In genomic region chr2:3717268-3717667, GRCm38 (mm10) we compare ENCODE assay signal across 13 mouse cellular contexts.
DNase-seq lines count a peak whose midpoint lies in the region; ATAC-seq lines count a peak whose summit lies in the region.
"Had no signal": no experiment of that assay in that cellular context is flagged by ENCODE, and none has a peak within 500 bp of the region (broad histone marks: within the 10 kb centered on the region; RNA-seq: fewer than 3 reads in every experiment).

No protein-coding gene starts in this region.

- no peak for ATAC-seq in midbrain, embryonic 13.5 days
- ATAC-seq in midbrain, embryonic 14.5 days (ENCODE audit: low FRiP score, low TSS enrichment) = no peak
- ATAC-seq in liver, embryonic 12.5 days = no peak

- no peak overlapping the region for H3K9ac ChIP-seq in midbrain, embryonic 13.5 days (replicated peaks)
- no peak overlapping the region for H3K9ac ChIP-seq in midbrain, embryonic 14.5 days (replicated peaks; ENCODE audit: low read length)
- H3K9ac ChIP-seq in liver, embryonic 12.5 days = no peak overlapping the region
- H3K9ac ChIP-seq: lung, embryonic 14.5 days; stomach, embryonic 15.5 days had no signal

- peak; percentile 9 for DNase-seq in cerebellum, adult 9-10 months
- DNase-seq in cerebellum, postnatal 4 days (ENCODE audit: low spot score in 2 of 2) = no peak
- DNase-seq in midbrain, embryonic 14.5 days = no peak
- DNase-seq in retina, postnatal 7 days (ENCODE audit: low read depth, low spot score) = peak; percentile 45
- no peak for DNase-seq in cerebellum, adult 8-10 months
- no peak for DNase-seq in adrenal gland, postnatal 10 days
- DNase-seq: cerebellum, postnatal 14 days; kidney, adult 9 months; lung, embryonic 14.5 days had no signal

- H3K9me3 ChIP-seq in midbrain, embryonic 13.5 days = no peaks in the 10 kb centered on the region
- H3K9me3 ChIP-seq in midbrain, embryonic 14.5 days (ENCODE audit: control insufficient read depth, low read length) = no peaks in the 10 kb centered on the region
- H3K9me3 ChIP-seq in liver, embryonic 12.5 days (replicated peaks) = no peaks in the 10 kb centered on the region
- H3K9me3 ChIP-seq: hindbrain, embryonic 10.5 days; stomach, embryonic 15.5 days had no signal

- H3K27me3 ChIP-seq in midbrain, embryonic 13.5 days = no peaks in the 10 kb centered on the region
- no peaks in the 10 kb centered on the region for H3K27me3 ChIP-seq in midbrain, embryonic 14.5 days (ENCODE audit: control insufficient read depth, insufficient read depth, low read length)
- H3K27me3 ChIP-seq in liver, embryonic 12.5 days (replicated peaks) = no peaks in the 10 kb centered on the region; the same call in 1 of the 2 replicates
- H3K27me3 ChIP-seq: stomach, embryonic 15.5 days had no signal

- H3K27ac ChIP-seq in midbrain, embryonic 13.5 days = no peak overlapping the region
- no peak overlapping the region for H3K27ac ChIP-seq in midbrain, embryonic 14.5 days (replicated peaks; ENCODE audit: low read depth, low read length)
- no peak overlapping the region for H3K27ac ChIP-seq in liver, embryonic 12.5 days
- H3K27ac ChIP-seq: hindbrain, embryonic 10.5 days; stomach, embryonic 15.5 days had no signal

- no peak overlapping the region for H3K4me3 ChIP-seq in midbrain, embryonic 13.5 days (replicated peaks)
- H3K4me3 ChIP-seq in midbrain, embryonic 14.5 days (replicated peaks; ENCODE audit: low read depth, low read length) = no peak overlapping the region
- H3K4me3 ChIP-seq in liver, embryonic 12.5 days = no peak overlapping the region
- H3K4me3 ChIP-seq: hindbrain, embryonic 10.5 days; stomach, embryonic 15.5 days had no signal

- H3K36me3 ChIP-seq in midbrain, embryonic 13.5 days = no peaks in the 10 kb centered on the region
- H3K36me3 ChIP-seq in midbrain, embryonic 14.5 days (ENCODE audit: control insufficient read depth, insufficient read depth, low read length) = no peaks in the 10 kb centered on the region
- H3K36me3 ChIP-seq in liver, embryonic 12.5 days = no peaks in the 10 kb centered on the region
- H3K36me3 ChIP-seq: hindbrain, embryonic 10.5 days; stomach, embryonic 15.5 days had no signal

- H3K4me2 ChIP-seq in midbrain, embryonic 13.5 days (replicated peaks) = peak overlapping the region; percentile 2; the same call in 1 of the 2 replicates
- no peak overlapping the region for H3K4me2 ChIP-seq in midbrain, embryonic 14.5 days (ENCODE audit: low read length)
- H3K4me2 ChIP-seq in liver, embryonic 12.5 days = peak overlapping the region; percentile 12; the same call in 1 of the 2 replicates
- H3K4me2 ChIP-seq: lung, embryonic 14.5 days; stomach, embryonic 15.5 days had no signal

- WGBS in midbrain, embryonic 13.5 days = 65% methylated on average over 5 of the region's 5 CpGs
- 67% methylated on average over 5 of the region's 5 CpGs for WGBS in midbrain, embryonic 14.5 days
- WGBS in liver, embryonic 12.5 days (ENCODE audit: insufficient replicate concordance) = 30% methylated on average over 5 of the region's 5 CpGs

- H3K4me1 ChIP-seq in midbrain, embryonic 13.5 days (replicated peaks) = peaks cover 40% of the 10 kb centered on the region
- peaks cover 21% of the 10 kb centered on the region for H3K4me1 ChIP-seq in midbrain, embryonic 14.5 days (ENCODE audit: control insufficient read depth, insufficient read depth, low read length)
- peaks cover 61% of the 10 kb centered on the region for H3K4me1 ChIP-seq in liver, embryonic 12.5 days

Comparison
In these comparisons a context has a peak if more than half of its experiments do, and no peak if none do; other contexts are left out.
1. DNase-seq: peak in cerebellum, adult 9-10 months (single experiment) and retina, postnatal 7 days (single experiment); none in cerebellum, postnatal 4 days (0 of 2), midbrain, embryonic 14.5 days (single experiment), cerebellum, adult 8-10 months (single experiment) and adrenal gland, postnatal 10 days (single experiment).